Mouse (Mus musculus) gastrocnemius, postnatal 36 days (tissue): Measurements from ENCODE around the gene Pth1r. TPM values are rescaled to one million over a fixed set of nuclear protein-coding genes. Genes with fewer than 3 reads are reported as not detected.
"Not testable (repeated sequence)": the region's sequence is repeated elsewhere in the genome, so short reads cannot be mapped to it uniquely, and the experiment has no call there.

ENCODE experiments used
- DNase-seq, 2 experiments: peaks; one replicate each; pipeline ENCODE4 v3.0.0; 2022
- intact Hi-C: fragments of 180-260 bp; cut with DNase I; formaldehyde crosslinking; loops from one replicate; pipeline ENCODE4 v1.15.1; 2025
- total RNA-seq, 2 experiments: library from RNA; stranded (reverse); gene quantifications; 2 replicates each; pipeline ENCODE4 v1.2.3; 2021

Gene Pth1r
- total RNA-seq, 2 experiments from 2014 or later = 0.74 to 1.1 TPM

DNA sequence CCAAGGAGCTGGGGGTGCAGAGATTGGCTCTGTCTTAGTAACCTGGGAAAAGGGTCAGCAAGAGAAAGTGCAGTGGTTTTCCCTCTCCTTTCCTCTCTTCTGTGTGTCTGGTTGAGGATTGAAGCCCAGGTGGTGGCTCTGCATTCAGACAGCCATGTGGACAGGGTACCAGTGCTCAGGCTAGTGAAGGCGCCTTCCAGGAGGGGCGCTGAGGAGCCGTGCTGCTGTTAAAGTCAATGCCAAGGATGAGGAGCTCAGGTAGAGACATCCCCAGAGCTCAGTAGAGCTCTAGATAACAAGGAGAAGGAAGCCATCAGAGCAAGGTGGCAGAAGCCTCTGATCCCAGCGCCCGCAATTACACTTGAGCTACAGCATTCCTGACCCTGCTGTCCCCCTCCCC is 59.9 kb downstream of the Pth1r start:
- DNase-seq = no peak
- intact Hi-C loops = no loop called here

DNA sequence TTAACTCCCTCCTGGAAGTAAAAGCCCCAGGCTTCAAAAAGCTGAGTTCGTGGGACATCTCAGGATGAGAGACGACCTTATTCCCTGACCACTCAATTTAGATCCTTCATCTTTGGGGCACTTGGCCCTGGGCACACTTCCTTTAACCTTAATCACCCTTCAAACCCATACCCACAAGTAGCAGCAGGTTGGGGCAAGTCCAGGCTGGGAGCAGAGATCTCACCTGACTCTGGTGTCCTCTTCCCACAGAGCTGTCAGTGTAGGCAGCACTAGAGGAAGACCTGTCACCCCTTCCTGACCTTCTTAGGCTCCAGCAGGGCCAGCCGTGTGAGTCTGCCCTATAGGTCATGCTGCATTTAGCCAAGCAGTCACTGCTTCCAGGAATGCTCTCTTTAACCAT is 60.5 kb downstream of the Pth1r start:
- intact Hi-C loops = no loop called here
- no peak for DNase-seq

DNA sequence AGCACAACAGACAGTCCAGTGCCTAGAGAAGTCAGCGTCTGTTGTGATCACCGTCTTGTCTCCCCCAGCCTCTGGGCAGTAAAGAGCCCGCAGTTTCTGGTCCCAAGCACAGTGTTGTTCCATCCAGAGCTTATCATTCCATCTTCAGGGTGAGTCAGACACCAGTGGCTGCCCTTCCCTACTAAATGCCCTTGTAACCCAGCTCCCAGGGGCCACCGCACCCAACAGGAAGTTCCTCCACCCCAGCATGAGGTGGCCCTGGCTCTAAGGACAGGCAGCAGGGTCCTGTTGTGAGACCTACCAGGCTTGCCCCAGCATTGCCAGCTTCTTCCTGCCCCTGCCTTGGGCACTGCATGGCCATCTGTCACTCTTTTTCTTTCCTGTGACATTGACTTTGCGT is 61.4 kb downstream of the Pth1r start:
- intact Hi-C loops = no loop called here
- no peak for DNase-seq

DNA sequence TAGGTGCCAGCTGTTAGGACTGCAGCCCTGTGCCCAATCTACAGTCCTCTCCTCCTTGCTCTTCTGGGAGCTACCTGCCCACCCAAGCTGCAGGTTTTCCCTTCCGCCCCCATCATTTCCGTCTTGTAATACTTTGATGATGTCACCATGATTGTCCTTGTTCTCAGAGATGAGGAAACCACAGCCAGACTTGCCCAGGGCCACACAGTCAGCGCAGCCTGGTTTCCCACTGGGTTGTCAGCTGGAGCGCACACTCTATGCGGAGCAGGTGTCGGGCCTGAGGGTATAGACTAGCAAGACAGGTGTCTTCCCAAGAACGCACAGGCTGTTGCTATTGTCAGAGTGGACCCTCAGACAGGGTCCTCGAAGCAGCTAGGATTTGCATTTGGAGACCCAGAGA is 61.8 kb downstream of the Pth1r start:
- intact Hi-C loops = no loop called here
- no peak for DNase-seq

DNA sequence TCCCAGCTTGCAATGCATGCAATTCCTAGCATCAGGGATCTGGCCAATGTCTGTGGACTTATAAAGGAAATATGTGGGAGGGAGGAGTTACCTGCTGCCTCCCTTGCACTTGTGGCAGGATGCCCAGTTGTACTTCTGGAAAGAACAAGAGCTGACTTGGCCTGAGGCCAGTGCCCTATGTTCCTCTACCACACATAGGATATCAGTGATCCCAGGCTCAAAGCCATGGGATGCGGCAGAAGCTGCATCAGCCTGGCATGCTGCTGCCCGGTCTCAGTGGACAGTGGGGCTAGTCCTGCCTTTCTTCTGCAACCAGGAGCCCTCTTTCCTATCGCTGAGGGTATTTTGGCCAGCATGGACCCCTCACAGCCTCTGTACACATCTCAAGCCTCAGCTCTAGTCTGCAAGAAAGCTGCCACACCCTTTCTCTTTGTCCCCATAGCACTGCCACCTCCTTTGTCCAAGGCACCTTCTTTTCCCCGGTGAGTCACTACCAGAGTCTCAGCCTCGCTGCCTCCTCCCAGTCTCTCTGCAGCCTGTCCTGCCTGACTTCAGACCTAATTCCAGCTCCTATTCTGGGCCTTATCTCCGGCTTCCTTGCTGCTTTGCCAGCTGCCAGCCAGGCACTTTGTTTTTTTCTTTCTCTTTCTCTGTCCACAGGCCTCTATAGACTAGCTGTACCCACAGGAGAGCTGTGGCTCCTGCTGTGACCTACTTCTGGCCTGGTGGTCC is 62.7 kb downstream of the Pth1r start:
- intact Hi-C loops = no loop called here
- no peak for DNase-seq

DNA sequence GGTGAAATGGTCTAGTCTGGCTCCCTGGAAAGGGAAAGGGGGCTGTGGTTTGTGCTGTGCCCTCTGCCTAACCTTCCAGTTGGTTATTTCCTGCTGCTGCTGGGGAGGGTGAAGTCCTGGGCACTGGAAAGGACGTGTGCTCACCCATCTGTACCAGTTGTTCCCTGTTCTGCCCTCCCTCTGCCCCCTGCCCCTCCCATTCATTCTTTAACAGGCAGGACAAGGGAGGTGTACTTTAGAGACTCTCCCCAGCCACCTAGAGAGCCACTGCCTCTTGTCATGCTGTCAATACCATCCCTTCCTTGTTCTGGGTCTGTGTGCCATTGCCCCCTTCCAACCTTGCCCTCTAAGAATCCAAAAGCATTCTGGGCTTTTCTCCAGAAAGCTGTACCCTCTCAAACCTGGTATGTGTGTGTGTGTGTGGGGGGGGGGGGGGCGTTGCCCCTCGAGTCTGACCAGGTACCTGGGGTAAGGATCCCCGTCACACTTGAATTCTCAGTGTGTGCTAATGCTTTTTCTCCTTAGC is 63.3 kb downstream of the Pth1r start:
- intact Hi-C loops = no loop called here

DNA sequence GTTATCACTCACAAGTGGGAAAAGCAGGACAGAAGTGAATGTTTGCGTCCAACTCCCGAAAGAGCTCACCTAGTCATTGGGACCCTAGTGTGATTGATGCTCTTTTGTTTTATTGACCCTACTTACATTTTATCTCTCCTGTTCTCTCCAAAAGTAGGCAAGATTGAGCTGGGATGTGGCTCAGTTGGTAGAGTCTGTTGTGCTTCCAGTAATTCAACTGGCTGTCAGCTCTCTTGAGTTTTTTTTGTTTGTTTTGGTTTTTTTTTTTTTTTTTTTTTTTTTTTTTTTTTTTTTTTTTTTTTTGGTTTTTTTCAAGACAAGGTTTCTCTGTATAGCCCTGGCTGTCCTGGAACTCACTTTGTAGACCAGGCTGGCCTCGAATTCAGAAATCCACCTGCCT is 64.2 kb downstream of the Pth1r start:
- DNase-seq, intact Hi-C loops: not testable (repeated sequence)

More for the DNA sequence above, 63.3 kb downstream of the Pth1r start:
- DNase-seq = no peak

DNA sequence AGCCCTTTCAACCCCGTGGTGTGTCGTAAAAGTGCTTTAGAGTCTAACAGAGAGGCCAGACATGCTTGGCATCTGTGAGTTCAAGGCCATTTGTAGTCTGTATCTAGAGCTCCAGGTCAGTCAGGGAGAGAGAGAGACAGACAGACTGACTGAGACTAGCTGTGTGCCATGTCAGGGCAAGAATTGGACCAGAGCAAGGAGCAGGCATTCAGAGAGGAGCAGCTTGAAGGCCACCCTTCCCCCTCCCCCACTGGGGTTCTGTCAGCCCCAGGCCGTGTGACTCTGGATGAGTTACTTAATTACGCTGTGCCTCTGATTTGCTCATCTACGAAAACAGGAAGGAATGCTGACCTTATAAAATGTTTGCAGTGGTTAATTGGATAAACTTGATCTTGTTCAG is 64.7 kb downstream of the Pth1r start:
- no peak for DNase-seq
- intact Hi-C loops = no loop called here

DNA sequence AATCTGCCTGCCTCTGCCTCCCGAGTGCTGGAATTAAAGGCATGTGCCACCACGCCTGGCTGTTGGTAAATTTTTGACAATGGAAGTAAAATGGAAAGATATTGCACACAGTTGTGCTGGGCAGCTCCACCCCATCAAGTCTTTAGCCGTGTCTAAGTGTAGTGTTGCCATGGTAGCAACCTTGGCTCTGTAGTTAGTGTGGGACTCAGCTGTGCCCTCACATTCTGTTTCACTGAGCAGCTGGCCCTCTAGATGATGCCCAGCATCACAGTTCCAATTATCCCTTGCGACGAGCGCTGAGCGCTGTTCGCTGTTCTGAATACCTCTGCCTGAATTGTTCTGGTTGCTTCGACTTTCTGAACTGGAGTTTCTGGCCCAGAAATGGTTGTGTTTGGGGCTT is 65.1 kb downstream of the Pth1r start:
- DNase-seq = no peak
- intact Hi-C loops = no loop called here

DNA sequence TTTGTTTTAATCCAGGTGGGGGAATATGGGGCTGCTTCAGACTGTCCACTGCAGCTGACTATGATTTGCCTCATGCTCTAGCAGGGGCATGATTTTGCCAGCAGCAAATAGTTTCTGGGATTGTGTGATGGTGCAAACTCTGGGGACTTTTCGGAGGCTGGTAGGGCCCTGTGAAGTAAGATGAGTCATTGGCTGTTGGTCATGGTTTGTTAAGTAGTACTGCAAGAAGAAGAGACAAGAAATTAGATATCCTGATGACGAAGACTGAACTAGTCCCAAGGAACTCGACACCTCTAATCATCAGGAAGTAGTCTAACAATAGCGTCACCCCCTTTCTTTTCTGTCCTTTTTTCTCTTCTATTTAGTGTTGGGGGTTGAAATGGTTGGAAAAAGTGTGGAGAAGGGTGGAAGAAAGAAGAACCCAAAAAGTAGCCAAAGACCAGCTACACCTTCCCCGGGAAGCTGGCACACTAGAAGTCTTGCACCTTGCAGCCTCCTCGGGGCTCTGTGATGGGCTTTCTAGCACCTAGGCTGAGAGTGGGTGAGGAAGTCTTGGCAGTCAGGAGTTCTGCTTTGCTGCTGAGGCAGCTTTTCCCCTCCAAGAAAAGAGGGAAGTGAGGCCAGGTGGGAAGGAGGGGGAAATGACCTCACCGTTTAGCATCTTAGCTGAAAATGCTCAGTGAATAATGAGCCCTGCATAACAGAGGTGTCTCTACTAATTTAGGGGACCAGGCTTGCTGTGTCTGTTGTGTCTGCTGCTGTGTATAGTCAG is 66.0 kb downstream of the Pth1r start:
- intact Hi-C loops = no loop called here
- no peak for DNase-seq

DNA sequence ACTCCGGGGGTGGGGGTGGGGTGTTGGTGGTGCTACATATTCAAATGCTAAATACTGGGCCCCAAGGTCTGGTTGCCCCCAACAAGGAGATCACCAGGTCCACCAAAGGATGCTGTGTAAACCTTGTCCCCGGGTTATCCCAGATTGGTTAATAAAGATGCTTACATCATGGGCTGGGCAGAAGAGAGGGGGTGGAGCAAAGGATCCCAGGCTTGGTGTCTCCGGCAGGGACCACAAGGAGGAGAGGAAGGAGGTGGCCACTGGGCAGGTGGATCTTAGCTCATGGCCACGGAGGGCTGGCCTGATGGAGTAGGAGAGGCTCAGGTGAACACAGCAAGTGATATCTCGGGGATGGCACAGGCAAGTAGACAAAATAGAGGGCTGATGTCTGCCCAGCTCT is 68.1 kb downstream of the Pth1r start:
- no peak for DNase-seq
- intact Hi-C loops = no loop called here

DNA sequence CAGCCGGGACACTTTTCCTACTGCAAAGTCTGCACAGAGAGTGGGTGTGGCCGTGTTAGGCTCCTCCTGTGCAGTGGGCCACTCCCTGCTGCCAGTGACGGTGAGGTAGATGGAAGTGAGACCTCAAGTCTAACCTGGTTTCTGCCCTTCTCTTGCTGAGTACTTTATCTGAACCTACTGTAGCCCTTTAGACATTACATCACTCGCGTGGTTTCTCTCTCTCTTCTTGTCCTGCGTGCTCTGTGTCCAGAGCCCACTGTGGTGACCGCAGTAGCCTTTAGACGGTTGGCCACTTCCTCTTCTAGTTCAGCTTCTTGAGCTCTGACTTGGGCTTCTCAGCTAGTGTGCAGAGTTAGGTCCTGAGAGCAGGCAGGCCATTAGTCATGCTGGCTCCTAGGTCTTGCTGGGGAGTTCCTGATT is 70.4 kb downstream of the Pth1r start:
- DNase-seq = no peak
- intact Hi-C loops = no loop called here

DNA sequence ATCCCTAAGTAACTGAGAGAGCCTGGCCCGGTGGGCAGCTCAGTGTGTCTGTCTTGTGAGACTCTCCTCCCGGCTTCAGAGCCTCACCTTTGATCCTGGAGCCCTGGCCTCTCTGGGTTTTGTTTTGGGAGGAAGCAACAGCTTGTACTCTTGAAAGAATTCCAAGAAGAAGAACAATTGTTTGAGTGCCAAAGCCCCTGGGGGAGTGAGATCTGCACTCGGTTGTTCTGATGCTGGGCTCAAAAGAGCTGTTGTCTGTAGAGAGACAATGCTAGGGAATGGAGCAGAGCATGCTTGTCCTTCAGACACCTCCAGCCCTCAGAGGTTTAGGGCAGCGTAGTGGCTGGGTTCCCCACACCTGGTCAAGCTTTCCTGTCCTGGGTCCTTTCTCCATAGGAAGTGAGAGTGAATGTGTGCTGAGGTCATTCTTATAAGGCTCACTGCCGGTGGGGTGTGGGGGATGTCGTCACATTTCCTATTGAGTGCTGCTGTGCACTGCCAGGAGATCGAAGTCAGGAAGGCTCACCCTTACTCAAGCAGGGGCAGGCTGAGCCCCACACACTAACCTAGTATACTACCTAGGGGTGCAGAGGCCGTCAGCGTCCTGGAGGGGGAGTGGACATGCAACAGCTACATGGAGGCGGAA is 73.7 kb downstream of the Pth1r start:
- intact Hi-C loops = no loop called here
- no peak for DNase-seq

DNA sequence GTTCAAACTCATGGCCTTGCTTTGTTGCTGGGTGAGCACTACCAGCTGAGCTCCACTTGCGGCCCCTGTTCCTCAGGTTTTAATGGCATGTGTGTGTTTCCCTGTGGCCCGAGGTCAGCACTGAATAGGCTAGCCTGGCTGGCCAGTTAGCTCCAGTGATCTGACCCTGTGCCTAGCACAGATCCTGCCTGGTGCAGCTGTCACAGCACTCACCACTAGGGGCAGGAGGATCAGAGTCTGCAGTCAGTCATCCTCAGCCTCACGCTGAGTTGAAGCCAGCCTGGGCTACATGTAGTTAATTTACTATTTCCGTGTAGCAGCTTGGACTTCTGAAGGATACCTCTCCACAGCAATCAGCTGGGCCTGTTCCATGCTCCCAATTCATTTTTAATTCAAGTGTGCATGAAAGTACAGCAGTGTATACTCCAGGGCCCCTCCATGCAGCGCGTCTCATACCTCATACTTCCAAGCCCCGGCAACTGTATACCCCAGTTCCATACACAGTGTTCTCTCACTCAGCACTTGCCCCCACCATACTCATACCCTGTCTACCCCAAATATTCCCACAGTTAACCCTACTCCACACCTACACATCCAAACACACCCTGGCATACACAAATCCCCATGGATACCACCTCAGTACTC is 74.4 kb downstream of the Pth1r start:
- intact Hi-C loops = no loop called here
- no peak for DNase-seq

Other genes starting within 250 kb of the Pth1r start
- gene Setd2, start 214.5 kb downstream of the Pth1r start, total RNA-seq = 10 to 100 TPM; 21.8 to 29.9 TPM
- 1 to 10 TPM in 1 of 2 experiments, under 1 TPM in 1; 0.91 to 1.2 TPM for gene Nradd, start 122.7 kb downstream of the Pth1r start, total RNA-seq
- gene Nbeal2, start 93.0 kb downstream of the Pth1r start, total RNA-seq = 1 to 10 TPM; 3.3 to 3.6 TPM
- 10 to 100 TPM; 45.1 to 48.1 TPM for gene Ccdc12, start 90.6 kb downstream of the Pth1r start, total RNA-seq
- gene Myl3, start 5.3 kb downstream of the Pth1r start, total RNA-seq = 1,000 to 10,000 TPM in 1 of 2 experiments, 100 to 1,000 TPM in 1; 290 to 1,186 TPM
- gene Prss42, start 51.0 kb upstream of the Pth1r start, total RNA-seq = not detected
- not detected for gene Prss44, start 66.8 kb upstream of the Pth1r start, total RNA-seq
- gene Prss43, start 79.5 kb upstream of the Pth1r start, total RNA-seq = not detected
- gene Prss45, start 87.4 kb upstream of the Pth1r start, total RNA-seq = not detected
- gene Prss46, start 97.4 kb upstream of the Pth1r start, total RNA-seq = not detected
- gene Prss50, start 110.8 kb upstream of the Pth1r start, total RNA-seq = not detected
- gene Als2cl, start 132.7 kb upstream of the Pth1r start, total RNA-seq = 1 to 10 TPM; 4.6 to 6.6 TPM
- under 1 TPM; 0.37 to 0.41 TPM for gene Tmie, start 133.0 kb upstream of the Pth1r start, total RNA-seq
- 1 to 10 TPM in 1 of 2 experiments, not detected in 1; 1.2 TPM for gene Fam240a, start 169.7 kb upstream of the Pth1r start, total RNA-seq
- not detected for gene Tdgf1, start 199.0 kb upstream of the Pth1r start, total RNA-seq
- 10 to 100 TPM; 45.8 to 73.6 TPM for gene Lrrc2, start 204.4 kb upstream of the Pth1r start, total RNA-seq
- 1 to 10 TPM in 1 of 2 experiments, under 1 TPM in 1; 0.54 to 1.3 TPM for gene Rtp3, start 243.4 kb upstream of the Pth1r start, total RNA-seq